Mouse (Mus musculus) myocyte (in vitro differentiated cells): ENCODE measurements around the gene Ubald1.

Experiments
- CEBPB ChIP-seq: IDR thresholded peaks from 2 replicates; pipeline ENCODE4 v1.6.1; 2011; ENCODE audit warnings: mild to moderate bottlenecking, moderate library complexity; ENCODE audit not compliant: poor library complexity, insufficient read depth, severe bottlenecking
- E2F4 ChIP-seq: IDR thresholded peaks from one replicate; pipeline ENCODE4 v1.6.1; 2011; ENCODE audit warnings: mild to moderate bottlenecking, control low read depth, moderate library complexity; ENCODE audit not compliant: insufficient read depth
- MAX ChIP-seq: IDR thresholded peaks from one replicate; pipeline ENCODE4 v1.6.1; 2011; ENCODE audit warnings: low read depth, mild to moderate bottlenecking, control low read depth
- MYOD1 ChIP-seq, 3 experiments: IDR thresholded peaks; one replicate each; pipeline ENCODE4 v1.6.1; 2011; ENCODE audit warnings: control low read depth in 2 of 3, low read depth in 2 of 3, mild to moderate bottlenecking in 2 of 3, moderate library complexity in 1 of 3; ENCODE audit not compliant: insufficient read length in 2 of 3, control insufficient read depth in 1 of 3
- MYOG ChIP-seq, 3 experiments: IDR thresholded peaks; one replicate each; pipeline ENCODE4 v1.6.1; 2011; ENCODE audit warnings: control low read depth in 2 of 3, low read depth in 2 of 3, mild to moderate bottlenecking in 2 of 3; ENCODE audit not compliant: insufficient read length in 2 of 3, control insufficient read depth in 1 of 3, insufficient read depth in 1 of 3
- POLR2A ChIP-seq: IDR thresholded peaks from one replicate; pipeline ENCODE4 v1.6.1; 2011; ENCODE audit warnings: low read depth, mild to moderate bottlenecking, control low read depth, moderate library complexity; ENCODE audit not compliant: insufficient read length
- POLR2AphosphoS2 ChIP-seq: IDR thresholded peaks from one replicate; pipeline ENCODE4 v1.6.1; 2011; ENCODE audit warnings: low read depth, control low read depth; ENCODE audit not compliant: insufficient read length
- REST ChIP-seq: IDR thresholded peaks from one replicate; pipeline ENCODE4 v1.6.1; 2011; ENCODE audit warnings: mild to moderate bottlenecking, control low read depth, moderate library complexity; ENCODE audit not compliant: insufficient read depth, insufficient read length
- SRF ChIP-seq: IDR thresholded peaks from one replicate; pipeline ENCODE4 v1.6.1; 2011; ENCODE audit warnings: low read depth; ENCODE audit not compliant: control insufficient read depth, insufficient read length
- TCF12 ChIP-seq: IDR thresholded peaks from one replicate; pipeline ENCODE4 v1.6.1; 2011; ENCODE audit warnings: mild to moderate bottlenecking, control low read depth; ENCODE audit not compliant: poor library complexity, insufficient read depth, severe bottlenecking
- TCF3 ChIP-seq: IDR thresholded peaks from one replicate; pipeline ENCODE4 v1.6.1; 2011; ENCODE audit warnings: low read depth, control low read depth; ENCODE audit not compliant: insufficient read length
- USF1 ChIP-seq: IDR thresholded peaks from one replicate; pipeline ENCODE4 v1.6.1; 2011; ENCODE audit warnings: low read depth, mild to moderate bottlenecking, control low read depth, moderate library complexity

DNA sequence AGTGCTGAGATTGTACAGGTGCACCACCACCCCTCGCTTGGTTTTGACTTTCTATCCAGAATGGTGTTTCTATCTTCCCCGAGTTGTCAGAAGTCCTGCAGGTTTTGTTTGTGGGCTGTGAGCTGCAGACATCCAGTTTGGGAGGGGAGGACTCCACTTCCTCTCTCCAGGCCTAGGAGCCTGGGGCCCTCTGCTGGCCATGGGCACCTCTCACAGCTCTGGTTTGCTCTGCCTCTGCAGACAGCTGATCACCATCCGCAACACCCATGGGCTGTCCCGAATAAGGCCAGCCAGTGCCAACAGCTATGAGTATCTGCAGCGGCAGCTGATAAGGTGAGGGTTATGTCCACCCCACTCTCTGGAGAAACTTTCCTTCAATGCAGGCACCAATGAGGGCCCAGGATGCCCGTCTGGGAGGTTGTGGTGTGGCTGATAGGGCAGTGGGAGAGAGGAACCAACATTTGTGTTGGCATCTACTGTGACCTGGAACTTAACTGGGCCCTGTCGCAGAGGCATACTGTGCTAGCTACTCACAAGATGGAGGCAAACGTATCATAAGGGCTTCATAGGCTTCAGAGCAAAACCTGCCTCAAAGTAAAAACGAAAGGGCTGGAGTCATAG, 17.1 kb downstream of the Ubald1 start:
- TF ChIP-seq POLR2A, result no peak
- no peak for TF ChIP-seq E2F4
- peak; percentile 63 for TF ChIP-seq POLR2AphosphoS2
- TF ChIP-seq MYOD1 (IDR thresholded peaks at IDR 0.05; ENCODE audit: control insufficient read depth in 1 of 3, insufficient read length in 2 of 3, low read depth in 2 of 3), result peak in 1 of 3 experiments; percentile 31
- no peak for TF ChIP-seq CEBPB
- no peak for TF ChIP-seq MAX
- no peak for TF ChIP-seq SRF
- TF ChIP-seq TCF12, result no peak
- peak in 2 of 3 experiments; percentile 27 to 57 for TF ChIP-seq MYOG (IDR thresholded peaks at IDR 0.05; ENCODE audit: control insufficient read depth in 1 of 3, insufficient read depth in 1 of 3, insufficient read length in 2 of 3, low read depth in 2 of 3)
- no peak for TF ChIP-seq USF1
- no peak for TF ChIP-seq TCF3
- TF ChIP-seq REST, result no peak
